Mouse (Mus musculus): ENCODE data around the gene Foxp1. TPM values are rescaled to one million over a fixed set of nuclear protein-coding genes. Genes with fewer than 3 reads are reported as not detected.

The Foxp1 gene
- polyA plus RNA-seq, 1 experiment from 2014 or later: 91.9 TPM

DNA sequence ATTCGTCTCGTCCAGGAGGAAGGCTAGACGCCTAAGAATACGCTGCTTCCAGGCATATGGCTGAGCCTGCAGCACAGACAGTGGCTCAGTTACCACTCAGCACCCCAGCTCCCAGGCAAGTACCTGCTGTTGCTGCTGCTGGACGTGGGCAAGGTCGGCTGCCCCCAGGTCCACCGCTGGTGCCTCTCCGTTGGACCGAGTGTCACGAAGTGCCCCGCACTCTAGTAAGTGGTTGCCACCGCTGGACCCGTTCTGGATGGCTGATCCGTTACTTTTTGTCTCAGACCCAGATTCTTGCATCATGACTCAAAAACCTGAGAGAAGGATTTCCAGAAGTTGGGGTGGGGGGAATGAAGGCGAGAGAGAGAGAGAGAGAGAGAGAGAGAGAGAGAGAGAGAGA lies 359.8 kb downstream of the Foxp1 start:
- H3K27ac ChIP-seq (ENCODE audit: low read depth, low read length): no peak overlapping the region
- no peak for ATAC-seq (ENCODE audit: low FRiP score)

DNA sequence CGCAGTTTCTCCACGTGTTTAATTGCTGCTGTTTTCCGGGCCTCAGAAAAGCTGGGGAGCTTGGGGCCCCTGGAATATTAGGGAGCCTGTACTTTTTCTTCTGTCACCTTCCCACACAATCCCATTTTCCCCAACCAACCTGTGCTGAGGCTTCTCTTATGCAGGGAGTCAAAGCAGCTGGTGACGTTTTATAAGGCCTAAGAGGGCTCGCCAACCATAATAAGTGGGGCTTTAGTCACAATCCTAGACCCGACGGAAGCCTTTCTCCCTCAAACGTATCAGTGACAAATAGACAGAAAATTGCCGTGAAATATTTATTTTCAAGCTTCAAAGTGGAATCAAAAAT lies 362.2 kb downstream of the Foxp1 start:
- no peaks in the 10 kb centered on the region for H3K36me3 ChIP-seq (ENCODE audit: control insufficient read depth, insufficient read depth, low read length)
- H3K4me2 ChIP-seq (replicated peaks; ENCODE audit: low read depth, low read length): no peak overlapping the region
- H3K9ac ChIP-seq (ENCODE audit: low read depth, low read length): no peak overlapping the region
- WGBS: 67% methylated on average over 9 of the region's 9 CpGs
- no peak overlapping the region for H3K4me3 ChIP-seq (ENCODE audit: low read depth, low read length)
- no peak overlapping the region for H3K27ac ChIP-seq (ENCODE audit: low read depth, low read length)
- no peaks in the 10 kb centered on the region for H3K9me3 ChIP-seq (ENCODE audit: control insufficient read depth, low read length)
- no peaks in the 10 kb centered on the region for H3K27me3 ChIP-seq (ENCODE audit: control insufficient read depth, insufficient read depth, low read length)
- DNase-seq (ENCODE audit: low spot score): no peak
- ATAC-seq (ENCODE audit: low FRiP score): no peak
- no peaks in the 10 kb centered on the region for H3K4me1 ChIP-seq (replicated peaks; ENCODE audit: control insufficient read depth, insufficient read depth, low read length)

More for the DNA sequence above, 359.8 kb downstream of the Foxp1 start:
- DNase-seq (ENCODE audit: low spot score): no peak
- 81% methylated on average over 15 of the region's 15 CpGs for WGBS
- Histone ChIP-seq H3K4me3 (ENCODE audit: low read depth, low read length) (no peak overlapping the region), H3K27me3 (ENCODE audit: control insufficient read depth, insufficient read depth, low read length) (no peaks in the 10 kb centered on the region), H3K36me3 (ENCODE audit: control insufficient read depth, insufficient read depth, low read length) (no peaks in the 10 kb centered on the region), H3K9me3 (ENCODE audit: control insufficient read depth, low read length) (no peaks in the 10 kb centered on the region), H3K4me1 (replicated peaks; ENCODE audit: control insufficient read depth, insufficient read depth, low read length) (no peaks in the 10 kb centered on the region), H3K4me2 (replicated peaks; ENCODE audit: low read depth, low read length) (no peak overlapping the region), H3K9ac (ENCODE audit: low read depth, low read length) (no peak overlapping the region)

- Histone ChIP-seq H3K4me3 (ENCODE audit: low read depth, low read length) (no peak overlapping the region), H3K27ac (ENCODE audit: low read depth, low read length) (no peak overlapping the region), H3K9me3 (ENCODE audit: control insufficient read depth, low read length) (no peaks in the 10 kb centered on the region), H3K9ac (ENCODE audit: low read depth, low read length) (no peak overlapping the region), H3K4me2 (replicated peaks; ENCODE audit: low read depth, low read length) (no peak overlapping the region), H3K27me3 (ENCODE audit: control insufficient read depth, insufficient read depth, low read length) (no peaks in the 10 kb centered on the region), H3K4me1 (replicated peaks; ENCODE audit: control insufficient read depth, insufficient read depth, low read length) (no peaks in the 10 kb centered on the region), H3K36me3 (ENCODE audit: control insufficient read depth, insufficient read depth, low read length) (no peaks in the 10 kb centered on the region)
- DNase-seq (ENCODE audit: low spot score) (peak; percentile 26), ATAC-seq (ENCODE audit: low FRiP score) (no peak)
- 54% methylated on average over 23 of the region's 23 CpGs for WGBS
These were observed 362.8 kb downstream of the Foxp1 start for GRCm38 (mm10) chr6:99159452-99160347.

DNA sequence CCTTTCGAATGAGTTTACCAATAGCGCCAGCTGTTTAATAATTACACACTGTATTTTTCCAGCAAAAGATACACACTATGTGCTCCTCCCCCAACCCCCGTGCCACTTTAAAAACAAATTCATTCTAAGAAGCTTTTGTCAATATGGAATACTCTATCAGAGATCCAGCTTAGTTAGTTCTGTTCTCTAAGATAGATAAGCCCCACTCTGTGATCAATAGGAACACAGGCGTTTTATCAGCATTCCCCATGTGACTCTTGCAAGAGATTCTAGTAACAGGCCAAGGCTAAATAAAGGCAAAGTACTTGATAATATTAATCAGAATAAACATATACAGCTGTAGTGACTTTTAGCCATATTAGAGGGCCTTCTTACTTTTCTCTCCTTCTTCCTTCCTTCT lies 368.8 kb downstream of the Foxp1 start:
- Histone ChIP-seq H3K4me3 (ENCODE audit: low read depth, low read length) (no peak overlapping the region), H3K9me3 (ENCODE audit: control insufficient read depth, low read length) (no peaks in the 10 kb centered on the region), H3K27ac (ENCODE audit: low read depth, low read length) (no peak overlapping the region), H3K4me1 (replicated peaks; ENCODE audit: control insufficient read depth, insufficient read depth, low read length) (no peaks in the 10 kb centered on the region), H3K27me3 (ENCODE audit: control insufficient read depth, insufficient read depth, low read length) (no peaks in the 10 kb centered on the region), H3K9ac (ENCODE audit: low read depth, low read length) (no peak overlapping the region), H3K36me3 (ENCODE audit: control insufficient read depth, insufficient read depth, low read length) (no peaks in the 10 kb centered on the region), H3K4me2 (replicated peaks; ENCODE audit: low read depth, low read length) (no peak overlapping the region)
- DNase-seq (ENCODE audit: low spot score) (no peak), ATAC-seq (ENCODE audit: low FRiP score) (no peak)
- WGBS: 91% methylated on average over 4 of the region's 4 CpGs

- Histone ChIP-seq H3K27me3 (ENCODE audit: control insufficient read depth, insufficient read depth, low read length) (no peaks in the 10 kb centered on the region), H3K36me3 (ENCODE audit: control insufficient read depth, insufficient read depth, low read length) (no peaks in the 10 kb centered on the region), H3K4me1 (replicated peaks; ENCODE audit: control insufficient read depth, insufficient read depth, low read length) (no peaks in the 10 kb centered on the region), H3K9me3 (ENCODE audit: control insufficient read depth, low read length) (no peaks in the 10 kb centered on the region), H3K4me2 (replicated peaks; ENCODE audit: low read depth, low read length) (no peak overlapping the region), H3K4me3 (ENCODE audit: low read depth, low read length) (no peak overlapping the region), H3K27ac (ENCODE audit: low read depth, low read length) (no peak overlapping the region), H3K9ac (ENCODE audit: low read depth, low read length) (no peak overlapping the region)
- ATAC-seq (ENCODE audit: low FRiP score) (no peak), DNase-seq (ENCODE audit: low spot score) (no peak)
- 89% methylated on average over 7 of the region's 7 CpGs for WGBS
These were observed 376.1 kb downstream of the Foxp1 start for GRCm38 (mm10) chr6:99146400-99146905.

DNA sequence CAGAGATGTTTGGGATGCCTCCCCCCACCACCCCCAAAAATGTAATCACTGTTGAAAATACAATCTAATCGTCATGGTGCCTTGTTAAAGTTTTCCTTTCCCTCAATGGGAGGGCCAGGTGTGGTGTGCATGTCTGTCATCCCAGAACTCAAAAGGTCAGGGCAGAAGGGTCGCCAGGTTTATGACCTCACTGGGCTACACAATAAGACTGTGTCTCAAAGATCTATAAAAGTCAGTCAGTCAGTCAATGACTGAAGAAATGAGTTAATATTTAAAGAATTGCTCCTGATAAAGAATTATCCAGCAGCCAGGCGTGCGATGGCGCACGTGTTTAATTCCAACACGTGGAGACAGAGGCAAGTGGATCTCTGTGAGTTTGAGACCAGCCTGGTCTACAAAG lies 377.5 kb downstream of the Foxp1 start:
- H3K36me3 ChIP-seq (ENCODE audit: control insufficient read depth, insufficient read depth, low read length): no peaks in the 10 kb centered on the region
- DNase-seq (ENCODE audit: low spot score) (no peak), ATAC-seq (ENCODE audit: low FRiP score) (no peak)
- 83% methylated on average over 7 of the region's 7 CpGs for WGBS
- H3K4me2 ChIP-seq (replicated peaks; ENCODE audit: low read depth, low read length): no peak overlapping the region
- no peak overlapping the region for H3K27ac ChIP-seq (ENCODE audit: low read depth, low read length)
- H3K9ac ChIP-seq (ENCODE audit: low read depth, low read length): no peak overlapping the region
- H3K27me3 ChIP-seq (ENCODE audit: control insufficient read depth, insufficient read depth, low read length): no peaks in the 10 kb centered on the region
- H3K9me3 ChIP-seq (ENCODE audit: control insufficient read depth, low read length): no peaks in the 10 kb centered on the region
- H3K4me3 ChIP-seq (ENCODE audit: low read depth, low read length): no peak overlapping the region
- H3K4me1 ChIP-seq (replicated peaks; ENCODE audit: control insufficient read depth, insufficient read depth, low read length): no peaks in the 10 kb centered on the region

DNA sequence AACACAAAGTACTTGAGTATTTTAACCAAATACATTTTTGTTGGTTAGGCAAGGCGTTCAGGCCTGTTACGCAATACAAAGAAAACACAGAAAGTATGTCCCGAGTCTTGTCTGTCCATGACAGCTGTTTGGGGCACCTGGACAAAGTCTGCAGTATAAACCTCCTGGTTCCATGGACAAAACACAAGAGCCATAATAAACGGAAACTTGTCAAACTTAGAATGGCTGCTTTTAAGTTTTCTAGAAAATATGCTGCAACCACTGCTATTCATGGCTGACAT lies 378.8 kb downstream of the Foxp1 start:
- no peak overlapping the region for H3K27ac ChIP-seq (ENCODE audit: low read depth, low read length)
- no peak for ATAC-seq (ENCODE audit: low FRiP score)
- no peak for DNase-seq (ENCODE audit: low spot score)
- H3K36me3 ChIP-seq (ENCODE audit: control insufficient read depth, insufficient read depth, low read length): no peaks in the 10 kb centered on the region
- no peaks in the 10 kb centered on the region for H3K4me1 ChIP-seq (replicated peaks; ENCODE audit: control insufficient read depth, insufficient read depth, low read length)
- WGBS: 66% methylated on average over 4 of the region's 4 CpGs
- no peak overlapping the region for H3K4me2 ChIP-seq (replicated peaks; ENCODE audit: low read depth, low read length)
- H3K9ac ChIP-seq (ENCODE audit: low read depth, low read length): no peak overlapping the region
- no peaks in the 10 kb centered on the region for H3K9me3 ChIP-seq (ENCODE audit: control insufficient read depth, low read length)
- H3K27me3 ChIP-seq (ENCODE audit: control insufficient read depth, insufficient read depth, low read length): no peaks in the 10 kb centered on the region
- no peak overlapping the region for H3K4me3 ChIP-seq (ENCODE audit: low read depth, low read length)

- Histone ChIP-seq H3K4me1 (replicated peaks; ENCODE audit: control insufficient read depth, insufficient read depth, low read length) (no peaks in the 10 kb centered on the region), H3K4me2 (replicated peaks; ENCODE audit: low read depth, low read length) (no peak overlapping the region), H3K9ac (ENCODE audit: low read depth, low read length) (no peak overlapping the region), H3K27me3 (ENCODE audit: control insufficient read depth, insufficient read depth, low read length) (no peaks in the 10 kb centered on the region), H3K27ac (ENCODE audit: low read depth, low read length) (no peak overlapping the region), H3K9me3 (ENCODE audit: control insufficient read depth, low read length) (no peaks in the 10 kb centered on the region), H3K4me3 (ENCODE audit: low read depth, low read length) (no peak overlapping the region), H3K36me3 (ENCODE audit: control insufficient read depth, insufficient read depth, low read length) (no peaks in the 10 kb centered on the region)
- 78% methylated on average over 10 of the region's 10 CpGs for WGBS
- no peak for ATAC-seq (ENCODE audit: low FRiP score)
- DNase-seq (ENCODE audit: low spot score): no peak
These were observed 379.4 kb downstream of the Foxp1 start for GRCm38 (mm10) chr6:99142900-99143755.

Data from hindbrain, embryonic 11.5 days (tissue).